Mouse (Mus musculus): ENCODE data around the gene Rabgap1l. TPM values are rescaled to one million over a fixed set of nuclear protein-coding genes. Genes with fewer than 3 reads are reported as not detected.
"Not testable (repeated sequence)": the region's sequence is repeated elsewhere in the genome, so short reads cannot be mapped to it uniquely, and the experiment has no call there.

Gene Rabgap1l
- polyA plus RNA-seq, 1 experiment, result 13.8 TPM

DNA sequence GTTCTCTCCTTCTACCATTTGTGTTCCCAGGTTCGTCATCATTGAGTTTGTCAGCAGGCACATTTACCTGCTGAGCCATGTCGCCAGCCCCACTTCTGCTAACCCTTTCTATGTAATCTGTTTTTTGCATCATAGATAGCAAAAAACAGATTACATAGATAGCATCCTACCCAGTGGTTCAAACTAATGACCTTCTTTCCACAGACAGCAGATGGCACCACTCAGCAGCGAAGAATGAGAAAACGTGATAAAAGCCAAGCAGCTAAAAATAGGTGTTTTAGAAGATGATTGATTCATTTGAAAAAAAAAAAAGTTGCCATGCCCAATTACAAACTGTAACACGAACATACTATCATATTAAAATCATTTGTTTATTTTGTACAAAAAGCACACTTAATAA, 382.2 kb downstream of the Rabgap1l start:
- WGBS, result 43% methylated on average over 5 of the region's 5 CpGs
- no peak overlapping the region for H3K4me3 ChIP-seq (ENCODE audit: extremely low read depth, insufficient read depth, insufficient read length)
- no peaks in the 10 kb centered on the region for H3K27me3 ChIP-seq (ENCODE audit: control insufficient read depth, insufficient read depth, low read length)
- DNase-seq (ENCODE audit: low read depth in 1 of 2, low spot score in 2 of 2), result no peak
- no peaks in the 10 kb centered on the region for H3K4me1 ChIP-seq (ENCODE audit: control insufficient read depth, insufficient read depth, insufficient read length)
- H3K36me3 ChIP-seq (ENCODE audit: control insufficient read depth, insufficient read depth, low read length), result no peaks in the 10 kb centered on the region
- H3K27ac ChIP-seq (ENCODE audit: insufficient read depth, low read length), result no peak overlapping the region
- no peak for TF ChIP-seq CTCF (IDR thresholded peaks at IDR 0.05; ENCODE audit: extremely low read depth, insufficient read depth, insufficient read length, insufficient replicate concordance)

GRCm38 (mm10) chr1:160409689-160410088, 383.3 kb downstream of the Rabgap1l start:
- H3K27me3 ChIP-seq (ENCODE audit: control insufficient read depth, insufficient read depth, low read length); H3K36me3 ChIP-seq (ENCODE audit: control insufficient read depth, insufficient read depth, low read length); H3K27ac ChIP-seq (ENCODE audit: insufficient read depth, low read length); H3K4me3 ChIP-seq (ENCODE audit: extremely low read depth, insufficient read depth, insufficient read length); H3K4me1 ChIP-seq (ENCODE audit: control insufficient read depth, insufficient read depth, insufficient read length); DNase-seq (ENCODE audit: low read depth in 1 of 2, low spot score in 2 of 2): not testable (repeated sequence)
- 92% methylated on average over 4 of the region's 4 CpGs for WGBS

GRCm38 (mm10) chr1:160409123-160409522, 383.9 kb downstream of the Rabgap1l start:
- DNase-seq (ENCODE audit: low read depth in 1 of 2, low spot score in 2 of 2), result no peak
- WGBS, result 58% methylated on average over 1 of the region's 1 CpGs
- no peak overlapping the region for H3K27ac ChIP-seq (ENCODE audit: insufficient read depth, low read length)
- H3K27me3 ChIP-seq (ENCODE audit: control insufficient read depth, insufficient read depth, low read length), result no peaks in the 10 kb centered on the region
- TF ChIP-seq CTCF (IDR thresholded peaks at IDR 0.05; ENCODE audit: extremely low read depth, insufficient read depth, insufficient read length, insufficient replicate concordance) (no peak), POLR2A (IDR thresholded peaks at IDR 0.05; ENCODE audit: low read depth, low read length) (no peak)
- H3K36me3 ChIP-seq (ENCODE audit: control insufficient read depth, insufficient read depth, low read length), result no peaks in the 10 kb centered on the region
- no peak overlapping the region for H3K4me3 ChIP-seq (ENCODE audit: extremely low read depth, insufficient read depth, insufficient read length)
- no peaks in the 10 kb centered on the region for H3K4me1 ChIP-seq (ENCODE audit: control insufficient read depth, insufficient read depth, insufficient read length)

- Histone ChIP-seq H3K27ac (ENCODE audit: insufficient read depth, low read length) (no peak overlapping the region), H3K4me3 (ENCODE audit: extremely low read depth, insufficient read depth, insufficient read length) (no peak overlapping the region), H3K4me1 (ENCODE audit: control insufficient read depth, insufficient read depth, insufficient read length) (no peaks in the 10 kb centered on the region), H3K36me3 (ENCODE audit: control insufficient read depth, insufficient read depth, low read length) (no peaks in the 10 kb centered on the region), H3K27me3 (ENCODE audit: control insufficient read depth, insufficient read depth, low read length) (no peaks in the 10 kb centered on the region)
- no peak for DNase-seq (ENCODE audit: low read depth in 1 of 2, low spot score in 2 of 2)
- WGBS, result 32% methylated on average over 4 of the region's 4 CpGs
- TF ChIP-seq CTCF (IDR thresholded peaks at IDR 0.05; ENCODE audit: extremely low read depth, insufficient read depth, insufficient read length, insufficient replicate concordance), result no peak
These were observed 384.6 kb downstream of the Rabgap1l start for GRCm38 (mm10) chr1:160408302-160408897.

GRCm38 (mm10) chr1:160399428-160399827, 393.6 kb downstream of the Rabgap1l start:
- peak in 1 of 2 experiments; percentile 23 for DNase-seq (ENCODE audit: low read depth in 1 of 2, low spot score in 2 of 2)
- Histone ChIP-seq H3K4me3 (ENCODE audit: extremely low read depth, insufficient read depth, insufficient read length) (no peak overlapping the region), H3K27me3 (ENCODE audit: control insufficient read depth, insufficient read depth, low read length) (no peaks in the 10 kb centered on the region)

GRCm38 (mm10) chr1:160397037-160397436, 396.0 kb downstream of the Rabgap1l start:
- 55% methylated on average over 2 of the region's 2 CpGs for WGBS
- no peak for TF ChIP-seq CTCF (IDR thresholded peaks at IDR 0.05; ENCODE audit: extremely low read depth, insufficient read depth, insufficient read length, insufficient replicate concordance)
- TF ChIP-seq POLR2A (IDR thresholded peaks at IDR 0.05; ENCODE audit: low read depth, low read length), result no peak
- Histone ChIP-seq H3K27me3 (ENCODE audit: control insufficient read depth, insufficient read depth, low read length) (no peaks in the 10 kb centered on the region), H3K4me3 (ENCODE audit: extremely low read depth, insufficient read depth, insufficient read length) (no peak overlapping the region), H3K27ac (ENCODE audit: insufficient read depth, low read length) (no peak overlapping the region), H3K36me3 (ENCODE audit: control insufficient read depth, insufficient read depth, low read length) (no peaks in the 10 kb centered on the region), H3K4me1 (ENCODE audit: control insufficient read depth, insufficient read depth, insufficient read length) (no peaks in the 10 kb centered on the region)
- DNase-seq (ENCODE audit: low read depth in 1 of 2, low spot score in 2 of 2), result no peak

More at GRCm38 (mm10) chr1:160399428-160399827, 393.6 kb downstream of the Rabgap1l start:
- TF ChIP-seq CTCF (IDR thresholded peaks at IDR 0.05; ENCODE audit: extremely low read depth, insufficient read depth, insufficient read length, insufficient replicate concordance) (no peak), POLR2A (IDR thresholded peaks at IDR 0.05; ENCODE audit: low read depth, low read length) (no peak)
- no peak overlapping the region for H3K27ac ChIP-seq (ENCODE audit: insufficient read depth, low read length)
- no peaks in the 10 kb centered on the region for H3K36me3 ChIP-seq (ENCODE audit: control insufficient read depth, insufficient read depth, low read length)
- no peaks in the 10 kb centered on the region for H3K4me1 ChIP-seq (ENCODE audit: control insufficient read depth, insufficient read depth, insufficient read length)

- H3K27me3 ChIP-seq (ENCODE audit: control insufficient read depth, insufficient read depth, low read length), result no peaks in the 10 kb centered on the region
- no peak for DNase-seq (ENCODE audit: low read depth in 1 of 2, low spot score in 2 of 2)
- TF ChIP-seq POLR2A (IDR thresholded peaks at IDR 0.05; ENCODE audit: low read depth, low read length) (no peak), CTCF (IDR thresholded peaks at IDR 0.05; ENCODE audit: extremely low read depth, insufficient read depth, insufficient read length, insufficient replicate concordance) (no peak)
- no peaks in the 10 kb centered on the region for H3K4me1 ChIP-seq (ENCODE audit: control insufficient read depth, insufficient read depth, insufficient read length)
- no peaks in the 10 kb centered on the region; the same call in 1 of the 2 replicates for H3K36me3 ChIP-seq (ENCODE audit: control insufficient read depth, insufficient read depth, low read length)
- no peak overlapping the region for H3K27ac ChIP-seq (ENCODE audit: insufficient read depth, low read length)
- 93% methylated on average over 2 of the region's 2 CpGs for WGBS
- no peak overlapping the region for H3K4me3 ChIP-seq (ENCODE audit: extremely low read depth, insufficient read depth, insufficient read length)
These were observed 405.6 kb downstream of the Rabgap1l start for GRCm38 (mm10) chr1:160387446-160387845.

Measured in spleen, adult 2 months (tissue).